Mouse (Mus musculus) bone marrow macrophage, adult 2 months (primary cell): ENCODE results near the gene Tbata.

Experiments used
- CTCF ChIP-seq: IDR thresholded peaks from 2 replicates; pipeline ENCODE4 v1.5.1; 2012; ENCODE audit warnings: low read depth, mild to moderate bottlenecking, low read length, moderate library complexity
- POLR2A ChIP-seq: IDR thresholded peaks from 2 replicates; pipeline ENCODE4 v1.6.1; 2012; ENCODE audit warnings: mild to moderate bottlenecking, low read depth, low read length, borderline replicate concordance

GRCm38 (mm10) chr10:61143343-61143742 lies 28.4 kb upstream of the Tbata start:
- TF ChIP-seq CTCF (no peak), POLR2A (no peak)
